Mouse (Mus musculus) adrenal gland, postnatal 25 days (tissue): ENCODE data around the gene Gm13276. TPM values are rescaled to one million over a fixed set of nuclear protein-coding genes. Genes with fewer than 3 reads are reported as not detected.
"Not testable (repeated sequence)": the region's sequence is repeated elsewhere in the genome, so short reads cannot be mapped to it uniquely, and the experiment has no call there.

ENCODE experiments used
- DNase-seq: peaks from one replicate; pipeline ENCODE4 v3.0.0; 2021; ENCODE audit warnings: mixed read lengths
- total RNA-seq: library from RNA; stranded (reverse); gene quantifications from 2 replicates; pipeline ENCODE4 v1.2.3, GENCODE M21; 2021

Gm13276 gene
- total RNA-seq, 1 experiment from 2014 or later: not detected

DNA sequence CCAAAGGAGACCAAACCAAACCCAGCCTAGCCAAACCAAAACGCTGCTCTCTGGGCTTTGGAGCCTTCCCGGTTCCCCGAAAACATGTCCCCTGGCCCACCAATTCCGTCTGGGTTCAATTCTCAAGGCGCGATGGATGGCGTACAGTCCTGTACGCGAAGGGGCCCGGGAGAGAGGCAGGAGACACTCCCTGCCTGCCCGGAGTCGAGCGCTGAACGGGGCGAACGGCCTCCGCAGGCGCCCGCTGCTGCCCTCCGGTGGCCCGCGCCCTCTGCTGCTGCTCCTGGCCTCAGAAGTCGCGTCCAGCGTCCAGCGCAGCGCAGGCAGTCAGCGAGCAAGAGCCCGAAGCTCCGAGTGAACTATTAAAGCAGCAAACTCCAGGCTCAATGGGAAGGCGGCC, 3.2 kb upstream of the Gm13276 start:
- peak; percentile 22 for DNase-seq

DNA sequence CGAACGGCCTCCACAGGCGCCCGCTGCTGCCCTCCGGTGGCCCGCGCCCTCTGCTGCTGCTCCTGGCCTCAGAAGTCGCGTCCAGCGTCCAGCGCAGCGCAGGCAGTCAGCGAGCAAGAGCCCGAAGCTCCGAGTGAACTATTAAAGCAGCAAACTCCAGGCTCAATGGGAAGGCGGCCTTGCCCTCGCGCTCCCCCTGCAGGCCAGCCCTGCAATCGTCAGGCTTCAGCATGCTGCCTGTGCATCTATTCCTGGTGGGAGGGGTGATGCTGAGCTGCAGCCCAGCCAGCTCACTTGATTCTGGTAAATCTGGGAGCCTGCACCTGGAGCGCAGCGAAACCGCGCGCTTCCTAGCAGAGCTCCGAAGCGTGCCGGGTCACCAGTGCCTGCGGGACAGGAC, 2.9 kb downstream of the Gm13276 start, which contains the start of gene Gm13277:
Gene Gm13277, plus strand, starts transcription at position 231 of the 400 bp plus-strand sequence.
- peak; percentile 60 for DNase-seq

- not testable (repeated sequence) for DNase-seq
These were observed 5.7 kb downstream of the Gm13276 start, which contains the start of gene Gm13278 for GRCm38 (mm10) chr4:88791250-88791649. TSS of gene Gm13278 (plus strand) at chr4:88791550.

DNA sequence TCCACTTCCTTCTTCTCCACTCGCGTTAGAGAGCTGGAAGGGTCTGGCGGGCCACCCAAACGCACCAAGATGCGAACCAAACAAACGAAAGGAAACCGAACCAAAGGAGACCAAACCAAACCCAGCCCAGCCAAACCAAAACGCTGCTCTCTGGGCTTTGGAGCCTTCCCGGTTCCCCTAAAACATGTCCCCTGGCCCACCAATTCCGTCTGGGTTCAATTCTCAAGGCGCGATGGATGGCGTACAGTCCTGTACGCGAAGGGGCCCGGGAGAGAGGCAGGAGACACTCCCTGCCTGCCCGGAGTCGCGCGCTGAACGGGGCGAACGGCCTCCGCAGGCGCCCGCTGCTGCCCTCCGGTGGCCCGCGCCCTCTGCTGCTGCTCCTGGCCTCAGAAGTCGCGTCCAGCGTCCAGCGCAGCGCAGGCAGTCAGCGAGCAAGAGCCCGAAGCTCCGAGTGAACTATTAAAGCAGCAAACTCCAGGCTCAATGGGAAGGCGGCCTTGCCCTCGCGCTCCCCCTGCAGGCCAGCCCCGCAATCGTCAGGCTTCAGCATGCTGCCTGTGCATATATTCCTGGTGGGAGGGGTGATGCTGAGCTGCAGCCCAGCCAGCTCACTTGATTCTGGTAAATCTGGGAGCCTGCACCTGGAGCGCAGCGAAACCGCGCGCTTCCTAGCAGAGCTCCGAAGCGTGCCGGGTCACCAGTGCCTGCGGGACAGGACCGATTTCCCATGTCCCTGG, 8.6 kb downstream of the Gm13276 start, which contains the start of gene Gm13275:
Gene Gm13275, plus strand, starts transcription at position 552 of the 740 bp plus-strand sequence.
- peak; percentile 17 for DNase-seq

- not testable (repeated sequence) for DNase-seq
These were observed 11.6 kb downstream of the Gm13276 start, which contains the start of gene Gm13279 for GRCm38 (mm10) chr4:88797097-88797496. TSS of gene Gm13279 (plus strand) at chr4:88797397.

GRCm38 (mm10) chr4:88799365-88799764, 13.9 kb downstream of the Gm13276 start, which contains the start of gene Gm13285:
TSS of gene Gm13285 (plus strand) at chr4:88799665.
- not testable (repeated sequence) for DNase-seq

GRCm38 (mm10) chr4:88802954-88803353, 17.4 kb downstream of the Gm13276 start, which contains the start of gene Gm13287:
TSS of gene Gm13287 (plus strand) at chr4:88803254.
- not testable (repeated sequence) for DNase-seq

DNA sequence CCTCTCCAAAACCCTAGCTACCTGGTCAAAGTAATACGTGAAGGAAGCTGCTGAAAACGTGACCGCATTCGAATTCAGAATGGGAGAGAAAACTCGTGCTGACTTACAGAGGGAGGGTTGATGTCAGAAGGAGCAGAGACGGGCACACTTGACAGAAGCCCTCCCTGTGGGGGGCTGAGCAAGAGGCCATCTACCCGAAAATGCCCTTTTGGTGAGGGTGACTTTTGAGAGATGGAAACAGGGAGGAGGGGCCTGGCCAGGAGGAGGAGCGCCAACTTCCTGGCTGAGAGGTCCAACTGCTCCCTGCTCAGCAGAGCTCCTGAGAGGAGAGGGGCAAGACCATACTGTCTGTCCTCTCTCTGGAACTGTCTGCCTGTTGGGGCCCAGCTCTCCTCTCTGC, 19.7 kb downstream of the Gm13276 start, which contains the start of gene Gm13288:
Gene Gm13288, plus strand, starts transcription at position 301 of the 400 bp plus-strand sequence.
- DNase-seq: not testable (repeated sequence)

DNA sequence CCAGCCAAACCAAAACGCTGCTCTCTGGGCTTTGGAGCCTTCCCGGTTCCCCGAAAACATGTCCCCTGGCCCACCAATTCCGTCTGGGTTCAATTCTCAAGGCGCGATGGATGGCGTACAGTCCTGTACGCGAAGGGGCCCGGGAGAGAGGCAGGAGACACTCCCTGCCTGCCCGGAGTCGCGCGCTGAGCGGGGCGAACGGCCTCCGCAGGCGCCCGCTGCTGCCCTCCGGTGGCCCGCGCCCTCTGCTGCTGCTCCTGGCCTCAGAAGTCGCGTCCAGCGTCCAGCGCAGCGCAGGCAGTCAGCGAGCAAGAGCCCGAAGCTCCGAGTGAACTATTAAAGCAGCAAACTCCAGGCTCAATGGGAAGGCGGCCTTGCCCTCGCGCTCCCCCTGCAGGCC, 20.3 kb downstream of the Gm13276 start:
- DNase-seq: peak; percentile 26

- no peak for DNase-seq
These were observed 30.4 kb downstream of the Gm13276 start, which contains the start of gene Ifna7 for GRCm38 (mm10) chr4:88815928-88816327. TSS of gene Ifna7 (plus strand) at chr4:88816228.

DNA sequence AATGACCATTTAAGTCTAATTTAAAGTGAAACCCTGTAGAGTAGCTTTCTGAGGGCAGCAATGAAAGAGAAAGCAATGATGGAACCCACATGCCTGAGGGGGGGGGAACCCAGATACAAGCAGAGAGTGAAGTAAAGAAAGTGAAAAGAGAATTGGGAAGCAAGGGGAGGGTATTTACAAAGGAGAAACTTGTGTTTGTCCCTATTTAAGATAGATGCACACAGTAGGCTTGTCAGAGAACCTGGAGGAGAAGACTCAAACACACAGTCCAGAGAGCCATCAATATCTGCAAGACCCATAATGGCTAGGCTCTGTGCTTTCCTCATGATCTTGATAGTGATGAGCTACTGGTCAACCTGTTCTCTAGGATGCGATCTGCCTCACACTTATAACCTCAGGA, 34.1 kb downstream of the Gm13276 start, which contains the start of gene Ifna11:
Gene Ifna11, plus strand, starts transcription at position 301 of the 400 bp plus-strand sequence.
- no peak for DNase-seq

GRCm38 (mm10) chr4:88822995-88823394, 37.5 kb downstream of the Gm13276 start:
- DNase-seq: no peak

GRCm38 (mm10) chr4:88827116-88827515, 41.6 kb downstream of the Gm13276 start, which contains the start of gene Ifna6:
TSS of gene Ifna6 (plus strand) at chr4:88827416.
- DNase-seq: not testable (repeated sequence)

DNA sequence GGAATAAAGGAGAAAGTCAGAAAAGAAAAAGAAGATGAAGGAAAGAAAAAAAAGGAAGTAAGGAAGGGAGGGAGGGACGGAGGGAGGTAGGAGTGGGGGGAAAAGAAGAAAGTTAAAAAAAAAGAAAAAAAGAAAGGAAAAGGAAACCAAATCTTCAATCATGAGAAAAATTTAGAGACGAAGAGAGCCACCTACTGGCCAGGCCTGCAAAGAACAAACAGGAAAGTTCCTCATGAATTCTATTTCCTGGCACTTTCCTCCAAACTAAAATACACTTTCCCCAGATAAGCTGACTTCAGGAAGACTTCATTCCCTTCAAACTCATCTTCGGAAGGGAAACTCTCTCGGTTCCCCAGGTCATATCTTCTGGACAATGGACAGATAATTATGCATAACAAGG, 45.0 kb downstream of the Gm13276 start:
- peak; percentile 7 for DNase-seq

GRCm38 (mm10) chr4:88835225-88835624, 49.7 kb downstream of the Gm13276 start, which contains the start of gene Ifna5:
TSS of gene Ifna5 (plus strand) at chr4:88835525.
- not testable (repeated sequence) for DNase-seq

Other genes with a start within 250 kb of the Gm13276 start
- not detected in 2 replicates for gene Ifna15, start 227.5 kb upstream of the Gm13276 start, total RNA-seq
- gene Ifna14, start 213.9 kb upstream of the Gm13276 start, total RNA-seq: not detected in 2 replicates
- not detected in 2 replicates for gene Ifna9, start 193.3 kb upstream of the Gm13276 start, total RNA-seq
- gene Ifna12, start 182.3 kb upstream of the Gm13276 start, total RNA-seq: not detected in 2 replicates
- not detected in 2 replicates for gene C87499, start 151.3 kb upstream of the Gm13276 start, total RNA-seq
- not detected in 2 replicates for gene Ifna13, start 141.2 kb upstream of the Gm13276 start, total RNA-seq
- not detected in 2 replicates for gene Ifna16, start 108.8 kb upstream of the Gm13276 start, total RNA-seq
- gene Ifna2, start 101.8 kb upstream of the Gm13276 start, total RNA-seq: not detected in 2 replicates
- not detected in 2 replicates for gene Ifnab, start 94.3 kb upstream of the Gm13276 start, total RNA-seq
- gene Gm26566, start 63.9 kb upstream of the Gm13276 start, total RNA-seq: 0.73 and 0.95 TPM in 2 replicates
- gene Klhl9, start 63.2 kb upstream of the Gm13276 start, total RNA-seq: 83.9 and 94.1 TPM in 2 replicates
- not detected in 2 replicates for gene Gm13271, start 30.8 kb upstream of the Gm13276 start, total RNA-seq
- not detected in 2 replicates for gene Gm13283, start 25.6 kb upstream of the Gm13276 start, total RNA-seq
- not detected in 2 replicates for gene Gm13290, start 11.9 kb upstream of the Gm13276 start, total RNA-seq
- gene Gm13289, start 8.8 kb upstream of the Gm13276 start, total RNA-seq: not detected in 2 replicates
- not detected in 2 replicates for gene Gm13272, start 5.9 kb upstream of the Gm13276 start, total RNA-seq
- not detected in 2 replicates for gene Ifnz, start 3.6 kb upstream of the Gm13276 start, total RNA-seq
- not detected in 2 replicates for gene Gm13277, start 2.9 kb downstream of the Gm13276 start, total RNA-seq
- gene Gm13278, start 5.8 kb downstream of the Gm13276 start, total RNA-seq: not detected in 2 replicates
- not detected in 2 replicates for gene Gm13275, start 8.8 kb downstream of the Gm13276 start, total RNA-seq
- not detected in 2 replicates for gene Gm13279, start 11.7 kb downstream of the Gm13276 start, total RNA-seq
- gene Gm13285, start 14.0 kb downstream of the Gm13276 start, total RNA-seq: 0.36 TPM in 1 of 2 replicates, not detected in the other
- gene Gm13287, start 17.5 kb downstream of the Gm13276 start, total RNA-seq: not detected in 2 replicates
- gene Gm13288, start 19.8 kb downstream of the Gm13276 start, total RNA-seq: not detected in 2 replicates
- gene Ifna7, start 30.5 kb downstream of the Gm13276 start, total RNA-seq: not detected in 2 replicates
- gene Ifna11, start 34.2 kb downstream of the Gm13276 start, total RNA-seq: not detected in 2 replicates
- gene Ifna6, start 41.7 kb downstream of the Gm13276 start, total RNA-seq: not detected in 2 replicates
- not detected in 2 replicates for gene Ifna5, start 49.8 kb downstream of the Gm13276 start, total RNA-seq
- not detected in 2 replicates for gene Ifna4, start 56.2 kb downstream of the Gm13276 start, total RNA-seq
- gene Ifna1, start 64.4 kb downstream of the Gm13276 start, total RNA-seq: not detected in 2 replicates
- not detected in 2 replicates for gene Ifne, start 94.5 kb downstream of the Gm13276 start, total RNA-seq